Comparison of ENCODE assay signal across 16 mouse cellular contexts in the genomic region with DNA sequence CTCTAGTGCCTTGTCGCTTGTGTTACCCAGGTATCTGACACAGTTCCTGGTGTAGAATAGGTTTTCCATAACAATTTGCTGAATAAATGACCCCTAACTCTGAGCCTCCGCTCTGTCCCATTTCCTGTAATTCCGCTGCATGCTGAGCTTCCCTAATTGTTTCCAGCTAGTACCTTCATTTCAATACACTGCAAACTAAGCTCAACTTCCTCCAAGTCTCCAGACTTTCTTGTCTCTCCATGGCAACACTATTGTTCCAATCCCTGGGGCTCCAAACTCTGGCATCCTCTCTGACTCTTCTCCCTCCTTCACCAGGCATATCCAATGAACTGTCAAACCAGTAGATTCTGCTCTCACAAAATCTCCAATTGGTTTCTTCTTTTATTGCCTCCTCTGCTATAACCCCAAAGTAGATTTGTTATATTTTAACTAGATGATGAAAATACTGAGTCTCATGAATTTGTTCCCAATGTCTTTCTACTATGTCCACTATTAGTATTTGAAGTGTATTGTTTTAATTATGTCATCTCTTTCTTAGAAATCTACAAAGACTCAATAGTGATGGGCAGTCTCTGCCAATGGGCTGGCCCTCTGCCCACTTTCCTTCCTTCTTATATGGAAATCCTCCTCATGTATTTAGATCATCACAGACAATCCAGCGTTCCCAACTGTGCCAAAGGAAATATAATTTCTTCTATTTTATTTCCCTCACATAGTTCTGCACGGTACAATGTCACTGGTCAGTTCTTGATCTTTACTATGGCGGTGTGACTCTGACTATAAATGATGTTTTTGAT.
DNase-seq lines count a peak whose midpoint lies in the region; ATAC-seq lines count a peak whose summit lies in the region.
"Had no signal": no experiment of that assay in that cellular context is flagged by ENCODE, and none has a peak within 500 bp of the region (broad histone marks: within the 10 kb centered on the region; RNA-seq: fewer than 3 reads in every experiment).

No protein-coding gene starts in this region.

- no peaks in the 10 kb centered on the region for H3K9me3 ChIP-seq in hindbrain, embryonic 13.5 days
- H3K9me3 ChIP-seq in hindbrain, embryonic 12.5 days (replicated peaks) = no peaks in the 10 kb centered on the region
- no peaks in the 10 kb centered on the region for H3K9me3 ChIP-seq in embryonic facial prominence, embryonic 10.5 days
- H3K9me3 ChIP-seq in neural tube, embryonic 14.5 days (ENCODE audit: control insufficient read depth, low read length) = no peaks in the 10 kb centered on the region
- H3K9me3 ChIP-seq: embryonic facial prominence, embryonic 15.5 days; liver, embryonic 12.5 days had no signal

- no peaks in the 10 kb centered on the region for H3K36me3 ChIP-seq in hindbrain, embryonic 13.5 days
- H3K36me3 ChIP-seq in hindbrain, embryonic 12.5 days = no peaks in the 10 kb centered on the region
- H3K36me3 ChIP-seq in embryonic facial prominence, embryonic 10.5 days (replicated peaks) = no peaks in the 10 kb centered on the region
- H3K36me3 ChIP-seq in neural tube, embryonic 14.5 days (ENCODE audit: control insufficient read depth, insufficient read depth, low read length) = no peaks in the 10 kb centered on the region
- H3K36me3 ChIP-seq: embryonic facial prominence, embryonic 15.5 days; liver, embryonic 12.5 days had no signal

- H3K4me2 ChIP-seq in hindbrain, embryonic 13.5 days = no peak overlapping the region
- no peak overlapping the region for H3K4me2 ChIP-seq in hindbrain, embryonic 12.5 days (replicated peaks)
- H3K4me2 ChIP-seq in neural tube, embryonic 14.5 days (ENCODE audit: low read depth, low read length) = no peak overlapping the region
- H3K4me2 ChIP-seq: embryonic facial prominence, embryonic 15.5 days; liver, embryonic 12.5 days had no signal

- peak; percentile 15 for DNase-seq in right cerebral cortex, postnatal 14 days
- no peak for DNase-seq in right cerebral cortex, postnatal 36 days (ENCODE audit: low spot score in 2 of 2)
- DNase-seq in embryonic facial prominence, embryonic 10.5 days (ENCODE audit: low spot score) = peak; percentile 9
- no peak for DNase-seq in thymus, postnatal 4 days
- no peak for DNase-seq in gastrocnemius, adult 8-10 months (ENCODE audit: low spot score in 2 of 2)
- DNase-seq: adrenal gland, postnatal 25 days; heart, adult 18-20 months; kidney, adult 11 months; kidney, postnatal 36 days; lung, postnatal 36 days had no signal

- WGBS in hindbrain, embryonic 13.5 days = 51% methylated on average over 6 of the region's 6 CpGs
- WGBS in hindbrain, embryonic 12.5 days = 55% methylated on average over 6 of the region's 6 CpGs
- 55% methylated on average over 6 of the region's 6 CpGs for WGBS in embryonic facial prominence, embryonic 10.5 days
- WGBS in neural tube, embryonic 14.5 days = 60% methylated on average over 6 of the region's 6 CpGs

- H3K4me3 ChIP-seq in hindbrain, embryonic 13.5 days = no peak overlapping the region
- H3K4me3 ChIP-seq in hindbrain, embryonic 12.5 days = no peak overlapping the region
- H3K4me3 ChIP-seq in embryonic facial prominence, embryonic 10.5 days = no peak overlapping the region
- no peak overlapping the region for H3K4me3 ChIP-seq in neural tube, embryonic 14.5 days (ENCODE audit: low read depth, low read length)
- H3K4me3 ChIP-seq: embryonic facial prominence, embryonic 15.5 days; liver, embryonic 12.5 days had no signal

- no peaks in the 10 kb centered on the region for H3K27me3 ChIP-seq in hindbrain, embryonic 13.5 days
- H3K27me3 ChIP-seq in hindbrain, embryonic 12.5 days = no peaks in the 10 kb centered on the region
- H3K27me3 ChIP-seq in embryonic facial prominence, embryonic 10.5 days (replicated peaks; ENCODE audit: low read depth, poor library complexity, severe bottlenecking) = no peaks in the 10 kb centered on the region
- H3K27me3 ChIP-seq in neural tube, embryonic 14.5 days (ENCODE audit: control insufficient read depth, insufficient read depth, low read length) = no peaks in the 10 kb centered on the region
- H3K27me3 ChIP-seq: CH12.LX; embryonic facial prominence, embryonic 15.5 days; liver, embryonic 12.5 days had no signal

- no peak overlapping the region for H3K9ac ChIP-seq in hindbrain, embryonic 13.5 days
- H3K9ac ChIP-seq in hindbrain, embryonic 12.5 days = no peak overlapping the region
- H3K9ac ChIP-seq in neural tube, embryonic 14.5 days (replicated peaks; ENCODE audit: low read depth, low read length) = no peak overlapping the region
- H3K9ac ChIP-seq: embryonic facial prominence, embryonic 15.5 days; liver, embryonic 12.5 days had no signal

- peak overlapping the region; percentile 35; the same call in 1 of the 2 replicates for H3K27ac ChIP-seq in hindbrain, embryonic 13.5 days
- H3K27ac ChIP-seq in hindbrain, embryonic 12.5 days = no peak overlapping the region
- H3K27ac ChIP-seq in embryonic facial prominence, embryonic 10.5 days (replicated peaks) = no peak overlapping the region
- H3K27ac ChIP-seq in neural tube, embryonic 14.5 days (ENCODE audit: low read depth, low read length) = no peak overlapping the region
- H3K27ac ChIP-seq: embryonic facial prominence, embryonic 15.5 days; liver, embryonic 12.5 days had no signal

- H3K4me1 ChIP-seq in hindbrain, embryonic 13.5 days (replicated peaks) = no peaks in the 10 kb centered on the region
- H3K4me1 ChIP-seq in hindbrain, embryonic 12.5 days = no peaks in the 10 kb centered on the region
- peaks cover 9% of the 10 kb centered on the region for H3K4me1 ChIP-seq in embryonic facial prominence, embryonic 10.5 days
- H3K4me1 ChIP-seq in neural tube, embryonic 14.5 days (ENCODE audit: control insufficient read depth, insufficient read depth, low read length) = no peaks in the 10 kb centered on the region
- H3K4me1 ChIP-seq: embryonic facial prominence, embryonic 15.5 days; liver, embryonic 12.5 days had no signal

- ATAC-seq in hindbrain, embryonic 13.5 days (ENCODE audit: low FRiP score) = no peak
- no peak for ATAC-seq in hindbrain, embryonic 12.5 days (ENCODE audit: low FRiP score)
- peak; percentile 64; the same call in 1 of the 2 replicates for ATAC-seq in neural tube, embryonic 14.5 days (ENCODE audit: low read depth)
- ATAC-seq: liver, embryonic 12.5 days had no signal

Comparison
In these comparisons a context has a peak if more than half of its experiments do, and no peak if none do; other contexts are left out.
1. DNase-seq: peak in right cerebral cortex, postnatal 14 days (single experiment) and embryonic facial prominence, embryonic 10.5 days (single experiment); none in right cerebral cortex, postnatal 36 days (0 of 2), thymus, postnatal 4 days (single experiment) and gastrocnemius, adult 8-10 months (0 of 2).